Comparison of ENCODE assay signal across 31 mouse cellular contexts in the genomic region with DNA sequence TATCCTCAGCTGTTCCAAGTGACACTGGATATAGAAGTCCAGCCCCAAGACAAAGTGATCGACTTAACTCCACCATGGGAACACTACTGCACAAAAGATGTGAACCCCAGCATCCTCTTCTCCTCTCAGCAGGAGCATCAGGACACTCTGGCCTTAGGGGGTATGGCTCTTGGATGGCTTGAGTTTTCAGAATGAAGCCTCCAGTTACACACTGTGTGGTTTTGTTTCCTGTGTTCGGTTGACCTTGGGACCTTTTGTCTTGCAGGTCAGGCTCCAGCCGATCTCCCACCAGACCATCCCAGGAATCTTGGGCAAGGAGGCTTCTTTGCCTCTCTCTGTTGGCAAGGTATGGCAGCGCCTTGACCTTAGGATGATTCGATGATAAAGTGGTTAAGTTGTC.
"Had no signal": no experiment of that assay in that cellular context is flagged by ENCODE, and none has a peak within 500 bp of the region (broad histone marks: within the 10 kb centered on the region; RNA-seq: fewer than 3 reads in every experiment).

No protein-coding gene starts in this region.

- H3K36me3 ChIP-seq: limb, embryonic 10.5 days; limb, embryonic 12.5 days; limb, embryonic 13.5 days; limb, embryonic 15.5 days; liver, embryonic 12.5 days; liver, embryonic 13.5 days; liver, embryonic 15.5 days; lung, embryonic 15.5 days; midbrain, embryonic 10.5 days had no signal

- H3K27me3 ChIP-seq: limb, embryonic 12.5 days; limb, embryonic 13.5 days; limb, embryonic 15.5 days; liver, embryonic 12.5 days; liver, embryonic 13.5 days; liver, embryonic 15.5 days; lung, embryonic 15.5 days; midbrain, embryonic 12.5 days; midbrain, embryonic 13.5 days; midbrain, embryonic 15.5 days; neural tube, embryonic 12.5 days; neural tube, embryonic 13.5 days had no signal

- ATAC-seq: liver, embryonic 12.5 days; liver, postnatal 0 days; lung, postnatal 0 days; midbrain, embryonic 13.5 days; midbrain, embryonic 15.5 days; midbrain, embryonic 16.5 days had no signal

- H3K4me3 ChIP-seq: limb, embryonic 10.5 days; limb, embryonic 12.5 days; limb, embryonic 13.5 days; limb, embryonic 15.5 days; liver, embryonic 12.5 days; liver, embryonic 13.5 days; liver, embryonic 15.5 days; lung, embryonic 15.5 days; megakaryocyte, embryonic 14.5 days; midbrain, embryonic 10.5 days; midbrain, embryonic 12.5 days; midbrain, embryonic 13.5 days; midbrain, embryonic 15.5 days; myocyte; neural tube, embryonic 12.5 days; neural tube, embryonic 13.5 days had no signal

- H3K4me1 ChIP-seq: limb, embryonic 10.5 days; limb, embryonic 12.5 days; limb, embryonic 13.5 days; limb, embryonic 15.5 days; liver, embryonic 12.5 days; liver, embryonic 13.5 days; liver, embryonic 15.5 days; lung, embryonic 15.5 days; megakaryocyte, embryonic 14.5 days; midbrain, embryonic 10.5 days; midbrain, embryonic 12.5 days; midbrain, embryonic 13.5 days; midbrain, embryonic 15.5 days; neural tube, embryonic 12.5 days; neural tube, embryonic 13.5 days had no signal

- H3K27ac ChIP-seq: limb, embryonic 10.5 days; limb, embryonic 12.5 days; limb, embryonic 13.5 days; limb, embryonic 15.5 days; liver, embryonic 12.5 days; liver, embryonic 13.5 days; liver, embryonic 14.5 days; liver, embryonic 15.5 days; lung, embryonic 15.5 days; macrophage; midbrain, embryonic 10.5 days; midbrain, embryonic 12.5 days; midbrain, embryonic 13.5 days; midbrain, embryonic 15.5 days; neural tube, embryonic 12.5 days; neural tube, embryonic 13.5 days had no signal

- DNase-seq: left cerebral cortex, postnatal 4 days; liver; liver, embryonic 13.5 days; liver, postnatal 0 days; lung, adult 18-20 months; lung, adult 2 months; lung, embryonic 14.5 days; lung, postnatal 10 days; lung, postnatal 14 days; lung, postnatal 36 days; lung, postnatal 4 days; midbrain, embryonic 14.5 days had no signal
